Mouse (Mus musculus) lung, embryonic 15.5 days (tissue): ENCODE measurements at regions not wholly inside any gene's neighbourhood (a gene's known extent, or its start where the extent isn't known, plus 50 kb on each side); places are given as distances from the start of the nearest gene placed in this dataset.
A peak's percentile ranks its signal among the peaks of the same experiment; 100 is the strongest.
"Not testable (repeated sequence)": the region's sequence is repeated elsewhere in the genome, so short reads cannot be mapped to it uniquely, and the experiment has no call there.

ENCODE experiments used
- ATAC-seq: fragments of 200-750 bp; cut with Nextera tagmentation; 2 replicates; pipeline ENCODE4 v1.8.0; 2017; ENCODE audit warnings: moderate number of reproducible peaks, borderline replicate concordance; ENCODE audit not compliant: low FRiP score, low TSS enrichment; ENCODE audit errors: extremely low read depth
- H3K27ac ChIP-seq: fragments of 300-500 bp; sonication (generic); 2 replicates; pipeline ENCODE4 v1.5.1; 2015; ENCODE audit warnings: moderate library complexity, mild to moderate bottlenecking, inconsistent platforms
- H3K27me3 ChIP-seq: fragments of 300-500 bp; sonication (generic); 2 replicates; pipeline ENCODE4 v1.6.1; 2015; ENCODE audit warnings: inconsistent platforms
- H3K36me3 ChIP-seq: fragments of 300-500 bp; sonication (generic); 2 replicates; pipeline ENCODE4 v1.6.1; 2015; ENCODE audit warnings: inconsistent platforms
- H3K4me1 ChIP-seq: fragments of 300-500 bp; sonication (generic); 2 replicates; pipeline ENCODE4 v1.6.1; 2015; ENCODE audit warnings: inconsistent platforms
- H3K4me2 ChIP-seq: fragments of 300-500 bp; sonication (generic); 2 replicates; pipeline ENCODE4 v1.6.1; 2015; ENCODE audit warnings: inconsistent platforms, mild to moderate bottlenecking, moderate library complexity
- H3K4me3 ChIP-seq: fragments of 300-500 bp; sonication (generic); 2 replicates; pipeline ENCODE4 v1.5.1; 2015; ENCODE audit warnings: mild to moderate bottlenecking, inconsistent platforms
- H3K9ac ChIP-seq: fragments of 300-500 bp; sonication (generic); 2 replicates; pipeline ENCODE4 v1.6.1; 2015; ENCODE audit warnings: inconsistent platforms
- H3K9me3 ChIP-seq: fragments of 300-500 bp; sonication (generic); 2 replicates; pipeline ENCODE4 v1.6.1; 2016; ENCODE audit warnings: inconsistent platforms
- WGBS: fragments of 180-500 bp; shearing (Covaris S2); methylation state at CpG from one replicate; pipeline ENCODE4 v1.1.7; 2015; 5-methylcytosine and 5-hydroxymethylcytosine counted together

- H3K9me3 ChIP-seq: no peaks in the 10 kb centered on the region
- H3K9ac ChIP-seq: no peak overlapping the region
- no peaks in the 10 kb centered on the region for H3K36me3 ChIP-seq
- H3K4me2 ChIP-seq: no peak overlapping the region
- 50% methylated on average over 10 of the region's 10 CpGs for WGBS
- H3K4me1 ChIP-seq: peaks cover 60% of the 10 kb centered on the region
- H3K4me3 ChIP-seq: no peak overlapping the region
- H3K27me3 ChIP-seq: no peaks in the 10 kb centered on the region
- H3K27ac ChIP-seq: 0 out of 2 replicates have a peak overlapping the region, but pooled peaks have one; percentile 15
- ATAC-seq: no peak
Measured at GRCm38 (mm10) chr12:79984025-79984790, 128.6 kb downstream of the Zfp36l1 start.

GRCm38 (mm10) chr12:79983232-79983631 lies 129.6 kb downstream of the Zfp36l1 start:
- H3K9ac ChIP-seq: no peak overlapping the region
- no peak for ATAC-seq
- H3K9me3 ChIP-seq: no peaks in the 10 kb centered on the region
- no peaks in the 10 kb centered on the region for H3K27me3 ChIP-seq
- no peaks in the 10 kb centered on the region for H3K36me3 ChIP-seq
- 67% methylated on average over 6 of the region's 6 CpGs for WGBS
- H3K4me2 ChIP-seq: no peak overlapping the region
- no peak overlapping the region for H3K27ac ChIP-seq
- H3K4me3 ChIP-seq: no peak overlapping the region
- peaks cover 50% of the 10 kb centered on the region for H3K4me1 ChIP-seq

- not testable (repeated sequence) for H3K9me3 ChIP-seq, H3K36me3 ChIP-seq, H3K27ac ChIP-seq, H3K4me2 ChIP-seq, H3K27me3 ChIP-seq, H3K4me3 ChIP-seq, ATAC-seq, H3K9ac ChIP-seq
- WGBS: 49% methylated on average over 1 of the region's 1 CpGs
- peaks cover 45% of the 10 kb centered on the region for H3K4me1 ChIP-seq
Measured at GRCm38 (mm10) chr12:79982497-79982896, 130.3 kb downstream of the Zfp36l1 start.

GRCm38 (mm10) chr12:79980711-79981110 lies 132.1 kb downstream of the Zfp36l1 start:
- Histone ChIP-seq H3K27ac (no peak overlapping the region), H3K4me3 (no peak overlapping the region), H3K9me3 (no peaks in the 10 kb centered on the region), H3K27me3 (no peaks in the 10 kb centered on the region), H3K4me2 (no peak overlapping the region), H3K36me3 (no peaks in the 10 kb centered on the region), H3K9ac (no peak overlapping the region), H3K4me1 (peaks cover 33% of the 10 kb centered on the region)
- 44% methylated on average over 4 of the region's 4 CpGs for WGBS
- no peak for ATAC-seq

GRCm38 (mm10) chr12:79977136-79977535 lies 135.7 kb downstream of the Zfp36l1 start:
- no peak overlapping the region for H3K9ac ChIP-seq
- 95% methylated on average over 3 of the region's 3 CpGs for WGBS
- no peak overlapping the region for H3K27ac ChIP-seq
- H3K36me3 ChIP-seq: no peaks in the 10 kb centered on the region
- H3K9me3 ChIP-seq: no peaks in the 10 kb centered on the region
- H3K4me3 ChIP-seq: no peak overlapping the region
- H3K27me3 ChIP-seq: no peaks in the 10 kb centered on the region
- peaks cover 40% of the 10 kb centered on the region for H3K4me1 ChIP-seq
- ATAC-seq: no peak
- no peak overlapping the region for H3K4me2 ChIP-seq

GRCm38 (mm10) chr12:79975466-79976239 lies 137.2 kb downstream of the Zfp36l1 start:
- H3K27me3 ChIP-seq: no peaks in the 10 kb centered on the region
- H3K4me1 ChIP-seq: peaks cover 50% of the 10 kb centered on the region
- WGBS: 20% methylated on average over 9 of the region's 9 CpGs
- 0 out of 2 replicates have a peak overlapping the region, but pooled peaks have one; percentile 2 for H3K9ac ChIP-seq
- no peaks in the 10 kb centered on the region for H3K36me3 ChIP-seq
- no peak overlapping the region for H3K4me2 ChIP-seq
- H3K9me3 ChIP-seq: no peaks in the 10 kb centered on the region
- peak; percentile 87 for ATAC-seq
- peak overlapping the region; percentile 97 for H3K27ac ChIP-seq
- H3K4me3 ChIP-seq: no peak overlapping the region

GRCm38 (mm10) chr12:79975050-79975449 lies 137.8 kb downstream of the Zfp36l1 start:
- peak overlapping the region; percentile 2; the same call in 1 of the 2 replicates for H3K9ac ChIP-seq
- H3K4me3 ChIP-seq: no peak overlapping the region
- peaks cover 54% of the 10 kb centered on the region for H3K4me1 ChIP-seq
- no peaks in the 10 kb centered on the region for H3K36me3 ChIP-seq
- no peaks in the 10 kb centered on the region for H3K9me3 ChIP-seq
- 32% methylated on average over 6 of the region's 6 CpGs for WGBS
- H3K27ac ChIP-seq: peak overlapping the region; percentile 97
- H3K4me2 ChIP-seq: no peak overlapping the region
- peak; percentile 3 for ATAC-seq
- no peaks in the 10 kb centered on the region for H3K27me3 ChIP-seq

GRCm38 (mm10) chr12:79974530-79974929 lies 138.3 kb downstream of the Zfp36l1 start:
- Histone ChIP-seq H3K27me3 (no peaks in the 10 kb centered on the region), H3K27ac (peak overlapping the region; percentile 97), H3K4me2 (no peak overlapping the region), H3K36me3 (no peaks in the 10 kb centered on the region), H3K9me3 (no peaks in the 10 kb centered on the region), H3K4me3 (no peak overlapping the region), H3K4me1 (peaks cover 59% of the 10 kb centered on the region), H3K9ac (0 out of 2 replicates have a peak overlapping the region, but pooled peaks have one; percentile 2)
- WGBS: 18% methylated on average over 7 of the region's 7 CpGs
- ATAC-seq: peak; percentile 68

- 53% methylated on average over 7 of the region's 7 CpGs for WGBS
- H3K27ac ChIP-seq: peak overlapping the region; percentile 97
Measured at GRCm38 (mm10) chr12:79973566-79974230, 139.1 kb downstream of the Zfp36l1 start.

GRCm38 (mm10) chr12:79970981-79971390 lies 141.8 kb downstream of the Zfp36l1 start:
- 29% methylated on average over 5 of the region's 5 CpGs for WGBS
- H3K27me3 ChIP-seq: no peaks in the 10 kb centered on the region
- H3K9ac ChIP-seq: 0 out of 2 replicates have a peak overlapping the region, but pooled peaks have one; percentile 1
- no peaks in the 10 kb centered on the region for H3K9me3 ChIP-seq
- no peaks in the 10 kb centered on the region for H3K36me3 ChIP-seq
- H3K4me1 ChIP-seq: peaks cover 85% of the 10 kb centered on the region
- no peak for ATAC-seq
- H3K27ac ChIP-seq: peak overlapping the region; percentile 94
- no peak overlapping the region for H3K4me3 ChIP-seq
- no peak overlapping the region for H3K4me2 ChIP-seq

More at GRCm38 (mm10) chr12:79973566-79974230, 139.1 kb downstream of the Zfp36l1 start:
- Histone ChIP-seq H3K9me3 (no peaks in the 10 kb centered on the region), H3K4me2 (no peak overlapping the region), H3K27me3 (no peaks in the 10 kb centered on the region), H3K9ac (no peak overlapping the region), H3K4me3 (no peak overlapping the region), H3K36me3 (no peaks in the 10 kb centered on the region), H3K4me1 (peaks cover 68% of the 10 kb centered on the region)
- no peak for ATAC-seq

- Histone ChIP-seq H3K4me2 (no peak overlapping the region), H3K27me3 (no peaks in the 10 kb centered on the region), H3K27ac (peak overlapping the region; percentile 94), H3K9me3 (no peaks in the 10 kb centered on the region), H3K4me3 (no peak overlapping the region), H3K4me1 (peaks cover 85% of the 10 kb centered on the region), H3K36me3 (no peaks in the 10 kb centered on the region), H3K9ac (peak overlapping the region; percentile 1; the same call in 1 of the 2 replicates)
- WGBS: 18% methylated on average over 13 of the region's 13 CpGs
- ATAC-seq: no peak
Measured at GRCm38 (mm10) chr12:79970227-79970901, 142.4 kb downstream of the Zfp36l1 start.
